Mouse (Mus musculus) forebrain, embryonic 14.5 days (tissue): ENCODE measurements around the gene Zfp462. TPM values are rescaled to one million over a fixed set of nuclear protein-coding genes. Genes with fewer than 3 reads are reported as not detected.

Experiments
- ATAC-seq: fragments of 200-750 bp; cut with Nextera tagmentation; 2 replicates; pipeline ENCODE4 v1.8.0; 2017; ENCODE audit warnings: mild to moderate bottlenecking, moderate library complexity
- DNase-seq: peaks from one replicate; pipeline ENCODE4 v3.0.0-alpha.2; 2015; ENCODE audit warnings: low spot score
- H3K27ac ChIP-seq: fragments of 300-500 bp; sonication (generic); 2 replicates; pipeline ENCODE4 v1.5.1; 2014; ENCODE audit warnings: low read depth, mild to moderate bottlenecking, control low read depth, low read length, moderate library complexity
- H3K27me3 ChIP-seq: fragments of 300-500 bp; sonication (generic); replicated peaks from 2 replicates; pipeline ENCODE4 v1.6.1; 2014; ENCODE audit warnings: low read length, control low read depth, mixed read lengths; ENCODE audit not compliant: control insufficient read depth, insufficient read depth
- H3K36me3 ChIP-seq: fragments of 300-500 bp; sonication (generic); 2 replicates; pipeline ENCODE4 v1.6.1; 2014; ENCODE audit warnings: low read length, control low read depth; ENCODE audit not compliant: control insufficient read depth, insufficient read depth
- H3K4me1 ChIP-seq: fragments of 300-500 bp; sonication (generic); 2 replicates; pipeline ENCODE4 v1.6.1; 2014; ENCODE audit warnings: antibody characterized with exemption, low read length, control low read depth; ENCODE audit not compliant: control insufficient read depth, insufficient read depth
- H3K4me2 ChIP-seq: fragments of 300-500 bp; sonication (generic); 2 replicates; pipeline ENCODE4 v1.6.1; 2014; ENCODE audit warnings: mild to moderate bottlenecking, control low read depth, low read length
- H3K4me3 ChIP-seq: fragments of 300-500 bp; sonication (generic); 2 replicates; pipeline ENCODE4 v1.5.1; 2014; ENCODE audit warnings: low read depth, low read length, control low read depth
- H3K9ac ChIP-seq: fragments of 300-500 bp; sonication (generic); 2 replicates; pipeline ENCODE4 v1.6.1; 2014; ENCODE audit warnings: mild to moderate bottlenecking, low read length, control low read depth, moderate library complexity
- H3K9me3 ChIP-seq: fragments of 300-500 bp; sonication (generic); replicated peaks from 2 replicates; pipeline ENCODE4 v1.6.1; 2016; ENCODE audit warnings: low read length, control low read depth, mixed read lengths; ENCODE audit not compliant: control insufficient read depth
- WGBS: fragments of 180-500 bp; shearing (Covaris S2); extraction: QIAGEN DNeasy Blood & Tissue Kit; methylation state at CpG from one replicate; pipeline ENCODE4 v1.1.7; 2014; 5-methylcytosine and 5-hydroxymethylcytosine counted together
- polyA plus RNA-seq: library from polyadenylated mRNA; unstranded; fragments of >200 nt; fragmentation: Nextera tagmentation; extraction: Ambion mirVana; gene quantifications from 2 replicates; pipeline ENCODE4 v1.2.1, GENCODE M21; 2014

The Zfp462 gene
- polyA plus RNA-seq, 1 experiment from 2014 or later, result 18.7 TPM

DNA sequence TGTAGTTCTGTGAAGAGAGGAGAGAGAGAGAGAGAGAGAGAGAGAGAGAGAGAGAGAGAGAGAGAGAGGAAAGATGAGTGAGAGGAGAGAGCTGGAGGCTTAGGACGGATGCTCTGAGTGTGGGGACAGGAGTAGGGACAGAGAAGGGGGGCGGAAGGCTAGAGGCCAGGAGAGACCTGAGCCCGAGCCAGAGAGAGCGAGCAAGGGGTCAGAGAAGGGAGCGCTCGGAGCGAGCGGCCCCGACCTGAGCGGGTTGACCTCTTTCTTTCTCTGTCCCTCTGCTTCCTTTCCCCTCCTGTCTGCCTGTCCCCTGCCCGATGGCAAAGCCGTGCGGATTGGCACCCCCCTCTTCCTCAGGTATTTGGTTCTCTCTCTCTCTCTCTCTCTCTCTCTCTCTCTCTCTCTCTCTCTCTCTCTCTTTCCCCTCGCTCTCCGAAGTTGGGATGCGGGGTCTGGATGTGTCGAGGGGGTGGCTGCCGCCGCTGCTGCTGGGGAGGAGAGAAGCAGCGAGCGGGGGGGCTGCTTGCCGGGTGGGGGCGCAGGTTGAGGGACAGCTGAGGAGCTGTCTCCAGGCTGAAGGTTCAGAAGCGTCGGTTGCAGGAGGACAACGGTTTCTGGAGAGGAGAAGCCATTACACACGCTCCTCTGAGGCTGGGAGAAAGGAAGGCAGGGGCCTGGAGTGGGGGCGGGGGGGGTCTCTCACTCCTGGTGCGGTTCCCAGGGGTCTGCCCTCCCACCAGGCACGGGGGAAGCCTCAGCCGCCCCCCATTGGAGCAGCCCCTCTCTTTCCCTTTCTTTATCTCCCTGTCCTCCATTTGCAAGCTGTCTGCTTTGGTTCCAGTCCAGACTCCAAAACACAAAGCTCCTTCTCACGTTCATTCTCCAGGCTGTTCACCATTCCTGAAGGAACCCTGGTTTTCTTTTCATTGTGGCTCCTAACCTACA is 4.0 kb downstream of the Zfp462 start:
- peak; percentile 84 for DNase-seq
- Histone ChIP-seq H3K4me3 (peak overlapping the region; percentile 75), H3K9ac (peak overlapping the region; percentile 98), H3K27ac (peak overlapping the region; percentile 97), H3K4me1 (peaks cover 24% of the 10 kb centered on the region), H3K9me3 (no peaks in the 10 kb centered on the region), H3K4me2 (peak overlapping the region; percentile 77), H3K27me3 (no peaks in the 10 kb centered on the region), H3K36me3 (no peaks in the 10 kb centered on the region)
- WGBS, result under 1% methylated on average over 31 of the region's 32 CpGs
- peak; percentile 42 for ATAC-seq

DNA sequence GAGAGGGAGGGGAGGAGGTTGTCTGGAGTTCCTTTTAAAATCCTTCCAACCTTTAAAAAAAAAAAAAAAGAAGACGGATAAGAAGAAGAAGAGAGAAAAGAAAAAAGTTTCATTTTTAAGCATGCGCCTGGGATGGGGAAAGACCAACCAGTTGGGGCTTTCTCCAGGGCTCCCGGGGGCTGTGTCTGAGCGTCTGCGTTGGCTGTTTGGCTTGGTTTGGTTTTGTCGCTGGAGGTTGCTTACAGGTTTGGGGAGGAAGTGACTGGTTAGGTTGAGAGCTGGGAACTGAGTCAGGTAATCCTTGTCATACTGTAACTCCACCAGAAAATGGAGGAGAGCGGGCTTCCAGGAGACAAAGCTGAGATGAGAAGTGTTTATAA is 4.7 kb downstream of the Zfp462 start:
- H3K27me3 ChIP-seq, result no peaks in the 10 kb centered on the region
- H3K4me1 ChIP-seq, result peaks cover 25% of the 10 kb centered on the region
- 6% methylated on average over 7 of the region's 7 CpGs for WGBS
- no peak for ATAC-seq
- H3K4me3 ChIP-seq, result peak overlapping the region; percentile 75
- no peaks in the 10 kb centered on the region for H3K9me3 ChIP-seq
- DNase-seq, result peak; percentile 45
- H3K27ac ChIP-seq, result peak overlapping the region; percentile 97
- peak overlapping the region; percentile 98 for H3K9ac ChIP-seq
- H3K4me2 ChIP-seq, result peak overlapping the region; percentile 77
- no peaks in the 10 kb centered on the region for H3K36me3 ChIP-seq

DNA sequence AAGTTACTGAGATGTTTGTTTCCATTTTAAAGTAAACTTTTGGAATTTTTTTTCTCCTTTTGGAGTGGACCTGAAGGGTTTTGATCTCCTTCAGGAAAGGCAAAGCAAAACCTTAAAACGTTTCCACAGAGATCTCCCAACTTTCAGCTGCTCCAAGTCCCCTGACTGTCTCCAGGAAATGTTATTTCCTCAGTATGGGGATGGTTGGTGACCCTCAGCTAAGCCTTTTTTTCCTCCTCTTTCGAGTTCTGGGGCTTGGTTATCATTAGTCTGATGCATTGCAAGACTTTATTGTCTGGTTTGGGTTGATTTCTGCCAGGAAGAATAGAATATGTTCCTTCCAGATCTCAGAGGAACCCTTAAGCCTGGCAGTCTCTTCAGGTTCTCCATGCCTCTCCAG is 5.3 kb downstream of the Zfp462 start:
- 23% methylated on average over 2 of the region's 2 CpGs for WGBS
- Histone ChIP-seq H3K27me3 (no peaks in the 10 kb centered on the region), H3K4me2 (peak overlapping the region; percentile 77), H3K27ac (peak overlapping the region; percentile 97), H3K9ac (peak overlapping the region; percentile 98), H3K9me3 (no peaks in the 10 kb centered on the region), H3K4me3 (peak overlapping the region; percentile 75), H3K4me1 (peaks cover 26% of the 10 kb centered on the region), H3K36me3 (peaks cover 4% of the 10 kb centered on the region; the same call in 1 of the 2 replicates)
- DNase-seq, result peak; percentile 21
- ATAC-seq, result no peak

DNA sequence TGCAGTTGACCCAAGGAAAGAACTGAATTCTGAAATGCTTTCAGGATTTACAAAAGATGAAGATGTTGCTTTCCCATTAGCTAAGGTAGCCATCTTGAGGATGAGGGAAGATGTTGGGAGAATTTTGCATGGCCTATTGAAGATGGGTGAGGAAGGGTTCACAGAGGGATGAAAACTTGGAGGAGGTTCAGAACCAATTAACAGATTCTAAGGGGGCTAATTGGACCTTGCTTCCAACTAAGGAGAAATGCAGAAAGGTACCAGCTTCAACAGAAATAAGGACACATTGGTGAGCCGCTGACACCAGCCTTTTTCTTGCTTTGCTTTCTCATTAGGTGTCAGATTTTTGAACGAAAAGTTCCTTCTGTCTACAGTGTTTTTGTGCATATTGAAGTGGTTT is 6.0 kb downstream of the Zfp462 start:
- H3K4me1 ChIP-seq, result peaks cover 26% of the 10 kb centered on the region
- DNase-seq, result peak; percentile 53
- no peaks in the 10 kb centered on the region for H3K27me3 ChIP-seq
- peak overlapping the region; percentile 75 for H3K4me3 ChIP-seq
- WGBS, result 27% methylated on average over 2 of the region's 2 CpGs
- H3K9me3 ChIP-seq, result no peaks in the 10 kb centered on the region
- H3K27ac ChIP-seq, result peak overlapping the region; percentile 97
- ATAC-seq, result no peak
- peak overlapping the region; percentile 98; the same call in 1 of the 2 replicates for H3K9ac ChIP-seq
- H3K36me3 ChIP-seq, result peaks cover 10% of the 10 kb centered on the region; the same call in 1 of the 2 replicates
- peak overlapping the region; percentile 77 for H3K4me2 ChIP-seq

DNA sequence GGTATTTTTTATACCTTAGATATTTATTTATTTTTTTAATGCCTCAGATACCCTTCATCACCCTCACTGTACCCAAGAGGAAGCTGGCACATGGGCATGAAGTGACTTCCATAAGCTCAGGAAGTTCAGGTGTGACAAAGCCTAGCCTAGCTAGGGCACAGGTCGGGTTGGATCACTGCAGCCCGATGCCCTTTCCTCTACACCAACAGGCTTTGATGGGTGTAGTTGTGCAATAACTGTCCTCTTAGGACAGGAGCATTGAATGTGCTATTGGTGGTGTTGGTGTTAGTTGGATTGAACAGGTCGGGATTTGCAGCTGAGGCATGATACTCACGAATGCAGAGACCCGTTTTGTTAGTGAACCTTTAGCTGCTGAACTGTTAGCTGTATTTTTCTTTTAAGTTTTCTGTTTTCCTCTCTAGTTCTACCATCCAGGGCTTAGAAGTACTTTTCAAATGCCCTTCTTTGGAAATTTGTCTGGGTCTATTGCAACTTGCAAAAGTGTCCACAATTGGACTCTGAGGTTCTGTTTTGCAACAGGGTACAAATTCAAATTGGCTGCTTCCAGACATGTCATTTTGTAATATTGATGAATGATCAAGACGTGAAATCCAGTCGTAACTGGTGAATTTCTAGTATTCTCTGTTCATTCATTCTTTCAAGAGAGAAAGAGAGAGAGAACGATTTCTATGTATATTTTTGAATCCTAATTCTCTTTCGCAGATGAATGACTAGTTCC is 9.0 kb downstream of the Zfp462 start:
- no peaks in the 10 kb centered on the region for H3K9me3 ChIP-seq
- no peak overlapping the region for H3K27ac ChIP-seq
- no peak overlapping the region for H3K4me3 ChIP-seq
- H3K36me3 ChIP-seq, result peaks cover 21% of the 10 kb centered on the region; the same call in 1 of the 2 replicates
- 93% methylated on average over 9 of the region's 9 CpGs for WGBS
- DNase-seq (no peak), ATAC-seq (no peak)
- peaks cover 34% of the 10 kb centered on the region for H3K4me1 ChIP-seq
- H3K9ac ChIP-seq, result no peak overlapping the region
- no peaks in the 10 kb centered on the region for H3K27me3 ChIP-seq
- H3K4me2 ChIP-seq, result 0 out of 2 replicates have a peak overlapping the region, but pooled peaks have one; percentile 19

DNA sequence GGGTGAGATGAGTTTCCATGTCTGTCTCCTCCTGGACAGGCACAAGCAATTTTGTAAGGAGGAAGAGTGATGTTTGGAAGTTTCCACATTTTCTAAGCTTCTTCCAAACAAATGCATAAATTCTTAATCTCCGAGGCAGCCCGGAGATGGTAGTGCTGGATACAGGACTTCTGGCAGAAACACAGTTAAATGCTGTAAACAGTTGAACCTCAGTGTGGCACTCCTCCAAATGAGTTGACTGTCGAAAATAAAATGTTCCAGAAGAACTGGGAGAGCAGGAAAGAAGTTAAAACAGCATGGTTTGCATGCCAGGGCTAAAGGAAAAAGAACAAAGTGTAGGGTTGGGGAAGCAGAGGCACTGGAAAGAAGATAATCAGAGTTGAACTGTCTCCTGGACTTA is 9.6 kb downstream of the Zfp462 start:
- 76% methylated on average over 3 of the region's 3 CpGs for WGBS
- H3K36me3 ChIP-seq, result peaks cover 26% of the 10 kb centered on the region; the same call in 1 of the 2 replicates
- no peaks in the 10 kb centered on the region for H3K9me3 ChIP-seq
- H3K27ac ChIP-seq, result no peak overlapping the region
- DNase-seq (no peak), ATAC-seq (no peak)
- no peak overlapping the region for H3K9ac ChIP-seq
- H3K4me3 ChIP-seq, result no peak overlapping the region
- H3K4me1 ChIP-seq, result peaks cover 34% of the 10 kb centered on the region
- no peak overlapping the region for H3K4me2 ChIP-seq
- no peaks in the 10 kb centered on the region for H3K27me3 ChIP-seq

DNA sequence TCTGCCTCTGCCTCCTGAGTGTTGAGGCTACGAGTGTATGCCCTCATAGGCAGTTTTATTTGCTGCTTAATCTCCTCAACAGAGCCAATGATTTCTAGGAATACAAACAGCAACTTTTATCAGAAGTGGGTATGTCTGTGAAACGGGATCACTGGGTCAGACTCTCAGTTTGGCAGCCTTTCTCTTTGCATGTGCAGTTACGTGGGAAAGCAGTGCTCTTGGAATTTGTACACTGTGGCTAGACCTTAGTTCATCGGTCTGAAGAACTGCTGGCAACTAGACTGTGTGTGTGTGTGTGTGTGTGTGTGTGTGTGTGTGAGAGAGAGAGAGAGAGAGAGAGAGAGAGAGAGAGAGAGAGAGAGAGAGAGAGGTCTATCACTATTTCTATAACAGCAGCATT is 15.9 kb downstream of the Zfp462 start:
- no peak overlapping the region for H3K27ac ChIP-seq
- H3K27me3 ChIP-seq, result no peaks in the 10 kb centered on the region
- no peaks in the 10 kb centered on the region for H3K9me3 ChIP-seq
- DNase-seq, result no peak
- H3K9ac ChIP-seq, result no peak overlapping the region
- H3K36me3 ChIP-seq, result peaks cover 27% of the 10 kb centered on the region; the same call in 1 of the 2 replicates
- WGBS, result 78% methylated on average over 4 of the region's 4 CpGs
- H3K4me2 ChIP-seq, result no peak overlapping the region
- no peak overlapping the region for H3K4me3 ChIP-seq
- ATAC-seq, result no peak
- peaks cover 12% of the 10 kb centered on the region; the same call in 1 of the 2 replicates for H3K4me1 ChIP-seq

DNA sequence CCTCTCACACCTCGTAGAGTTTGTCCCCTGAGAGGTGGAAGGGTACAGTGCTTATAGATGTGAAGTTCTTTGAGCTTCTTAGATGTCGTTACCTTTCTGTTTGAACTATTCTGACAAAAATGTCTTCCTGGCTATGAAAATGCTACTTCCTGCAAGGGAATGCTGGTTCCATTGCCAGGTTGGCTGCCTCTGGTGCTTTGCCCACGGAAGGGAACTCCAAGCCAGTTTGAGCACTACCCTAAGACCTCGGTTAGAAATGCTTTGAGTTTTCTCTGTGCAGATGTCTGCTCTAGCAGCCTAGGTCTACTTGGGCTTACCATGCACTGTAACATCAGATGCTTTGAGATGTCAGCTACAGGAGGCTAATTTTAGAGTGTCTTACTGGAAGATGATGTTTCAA is 17.3 kb downstream of the Zfp462 start:
- Histone ChIP-seq H3K4me3 (no peak overlapping the region), H3K36me3 (peaks cover 33% of the 10 kb centered on the region), H3K27me3 (no peaks in the 10 kb centered on the region), H3K9ac (no peak overlapping the region), H3K27ac (no peak overlapping the region), H3K4me1 (peaks cover 17% of the 10 kb centered on the region; the same call in 1 of the 2 replicates), H3K9me3 (no peaks in the 10 kb centered on the region), H3K4me2 (no peak overlapping the region)
- no peak for DNase-seq
- no peak for ATAC-seq
- WGBS, result 82% methylated on average over 4 of the region's 4 CpGs
